Mouse (Mus musculus) kidney, postnatal 0 days (tissue): ENCODE results near the gene Gm3696. TPM values are rescaled to one million over a fixed set of nuclear protein-coding genes. Genes with fewer than 3 reads are reported as not detected.
"Not testable (repeated sequence)": the region's sequence is repeated elsewhere in the genome, so short reads cannot be mapped to it uniquely, and the experiment has no call there.

ENCODE experiments used
- ATAC-seq: fragments of 200-750 bp; cut with Nextera tagmentation; replicated peaks from 2 replicates; pipeline ENCODE4 v1.8.0; 2017; ENCODE audit warnings: low read depth, moderate number of reproducible peaks, moderate TSS enrichment, moderate library complexity; ENCODE audit not compliant: low FRiP score
- DNase-seq: peaks from one replicate; pipeline ENCODE4 v3.0.0-alpha.2; 2016; ENCODE audit warnings: low spot score
- H3K27ac ChIP-seq: fragments of 300-500 bp; sonication (generic); 2 replicates; pipeline ENCODE4 v1.5.1; 2014; ENCODE audit warnings: mild to moderate bottlenecking
- H3K27me3 ChIP-seq: fragments of 300-500 bp; sonication (generic); 2 replicates; pipeline ENCODE4 v1.6.1; 2014; ENCODE audit warnings: low read length, mixed read lengths; ENCODE audit not compliant: insufficient read depth
- H3K36me3 ChIP-seq: fragments of 300-500 bp; sonication (generic); 2 replicates; pipeline ENCODE4 v1.6.1; 2014; ENCODE audit warnings: low read length, mixed read lengths; ENCODE audit not compliant: insufficient read depth
- H3K4me1 ChIP-seq: fragments of 300-500 bp; sonication (generic); replicated peaks from 2 replicates; pipeline ENCODE4 v1.6.1; 2014; ENCODE audit warnings: antibody characterized with exemption, low read length, mixed read lengths; ENCODE audit not compliant: insufficient read depth
- H3K4me2 ChIP-seq: fragments of 300-500 bp; sonication (generic); 2 replicates; pipeline ENCODE4 v1.6.1; 2014; ENCODE audit warnings: mild to moderate bottlenecking, low read length, moderate library complexity, mixed read lengths
- H3K4me3 ChIP-seq: fragments of 300-500 bp; sonication (generic); replicated peaks from 2 replicates; pipeline ENCODE4 v1.5.1; 2014; ENCODE audit warnings: low read depth, low read length
- H3K9ac ChIP-seq: fragments of 300-500 bp; sonication (generic); 2 replicates; pipeline ENCODE4 v1.6.1; 2014; ENCODE audit warnings: low read depth, low read length
- H3K9me3 ChIP-seq: fragments of 300-500 bp; sonication (generic); replicated peaks from 2 replicates; pipeline ENCODE4 v1.6.1; 2016; ENCODE audit warnings: low read length, inconsistent platforms, mixed read lengths
- WGBS: fragments of 180-500 bp; shearing (Covaris S2); extraction: QIAGEN DNeasy Blood & Tissue Kit; methylation state at CpG from one replicate; pipeline ENCODE4 v1.1.7; 2014; 5-methylcytosine and 5-hydroxymethylcytosine counted together
- polyA plus RNA-seq: library from polyadenylated mRNA; unstranded; fragments of >200 nt; fragmentation: Nextera tagmentation; extraction: Ambion mirVana; gene quantifications from 2 replicates; pipeline ENCODE4 v1.2.1, GENCODE M21; 2015

Gene Gm3696
- polyA plus RNA-seq = 0.70 and 0.83 TPM in 2 replicates

GRCm38 (mm10) chr14:7100521-7100920 is at the start of gene Gm3696:
Gene Gm3696 (minus strand): TSS chr14:7100621.
- ATAC-seq, H3K27ac ChIP-seq, H3K9me3 ChIP-seq, H3K9ac ChIP-seq, H3K4me2 ChIP-seq, DNase-seq, H3K36me3 ChIP-seq, H3K27me3 ChIP-seq, H3K4me3 ChIP-seq, H3K4me1 ChIP-seq: not testable (repeated sequence)
- WGBS = 78% methylated on average over 1 of the region's 3 CpGs

DNA sequence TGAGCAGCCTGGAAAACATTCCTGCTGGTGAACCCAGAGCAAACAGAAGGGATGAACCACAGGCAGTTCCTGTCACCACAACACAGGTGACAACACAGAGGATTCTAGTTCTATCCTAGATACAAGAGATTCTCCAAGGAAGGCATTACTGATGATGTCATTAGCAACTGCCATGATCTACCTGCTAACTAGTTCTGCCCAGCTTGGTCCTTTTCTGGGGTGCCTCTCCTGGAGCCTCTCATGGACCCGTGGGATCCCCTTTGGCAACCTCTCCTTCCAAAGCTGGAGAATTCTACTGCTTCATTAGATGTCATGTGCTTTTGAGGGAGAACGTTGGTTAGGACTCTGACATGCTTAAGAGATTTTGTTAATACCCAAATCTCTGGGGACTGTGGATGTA is 24.9 kb upstream of the Gm3696 start, which contains the start of gene Gm6676:
Gm6676 (minus strand) TSS at position 101 of the 400 bp plus-strand sequence.
- not testable (repeated sequence) for H3K27ac ChIP-seq, H3K9me3 ChIP-seq, H3K4me3 ChIP-seq, H3K36me3 ChIP-seq, DNase-seq, H3K4me1 ChIP-seq, H3K4me2 ChIP-seq, ATAC-seq, H3K9ac ChIP-seq, H3K27me3 ChIP-seq
- WGBS = no CpG with 5 or more reads among the region's 2 CpGs

DNA sequence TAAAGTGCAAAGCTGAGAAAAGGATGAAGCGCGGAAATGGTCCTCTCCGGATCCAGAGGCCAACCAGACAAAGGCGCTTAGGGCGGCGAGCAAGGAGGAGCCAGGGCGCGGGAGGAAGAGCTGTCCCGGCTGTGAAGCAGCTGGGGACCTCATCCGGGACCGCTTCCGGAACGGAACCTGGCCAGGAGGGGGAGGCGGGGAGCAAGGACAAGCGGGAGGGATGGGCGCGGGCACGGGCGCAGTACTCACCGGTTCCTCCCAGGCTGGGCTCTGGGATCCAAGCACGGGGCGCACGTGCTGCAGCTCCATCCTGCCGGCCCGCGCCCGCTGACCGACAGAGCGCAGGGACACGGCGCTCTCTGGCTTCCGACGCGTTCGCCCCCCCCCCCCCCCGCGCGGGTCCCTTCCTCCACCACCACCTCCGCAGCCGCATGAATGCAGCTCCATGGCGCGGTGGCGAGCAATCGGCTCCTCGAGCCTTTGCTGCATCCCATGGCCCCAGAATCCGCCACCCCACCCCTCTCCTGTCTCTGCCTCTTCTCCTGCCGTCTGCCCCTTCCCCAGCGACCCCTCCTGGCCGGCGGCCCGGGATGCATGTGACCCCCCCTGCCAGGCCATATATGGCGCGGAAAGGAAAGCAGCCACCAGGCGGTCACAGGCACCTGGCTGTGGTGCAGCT is 4.8 kb upstream of the Gm3696 start:
- H3K9me3 ChIP-seq, H3K4me1 ChIP-seq, H3K27me3 ChIP-seq, H3K9ac ChIP-seq, H3K36me3 ChIP-seq: not testable (repeated sequence)
- 0% methylated on average over 7 of the region's 54 CpGs for WGBS
- Histone ChIP-seq H3K4me2 (peak overlapping the region; percentile 55), H3K4me3 (peak overlapping the region; percentile 30), H3K27ac (0 out of 2 replicates have a peak overlapping the region, but pooled peaks have one; percentile 19)
- ATAC-seq = 0 out of 2 replicates have a peak, but pooled peaks have one; percentile 13
- peak; percentile 22 for DNase-seq

GRCm38 (mm10) chr14:7044870-7045269 is 55.6 kb downstream of the Gm3696 start, which contains the start of gene Gm3685:
Gene Gm3685 (minus strand): TSS chr14:7044970.
- not testable (repeated sequence) for H3K27ac ChIP-seq, H3K27me3 ChIP-seq, DNase-seq, ATAC-seq, H3K9me3 ChIP-seq, H3K4me2 ChIP-seq, H3K9ac ChIP-seq, H3K4me3 ChIP-seq, H3K4me1 ChIP-seq, H3K36me3 ChIP-seq
- no CpG with 5 or more reads among the region's 2 CpGs for WGBS

Other genes starting within 250 kb of the Gm3696 start
- gene Gm3667, start 210.7 kb downstream of the Gm3696 start, polyA plus RNA-seq = 0.08 and 0.51 TPM in 2 replicates
- not detected in 2 replicates for gene Gm6356, start 126.8 kb downstream of the Gm3696 start, polyA plus RNA-seq
- gene Gm10406, start 73.2 kb downstream of the Gm3696 start, polyA plus RNA-seq = 0.34 and 0.42 TPM in 2 replicates
- not detected in 2 replicates for gene Gm3685, start 55.7 kb downstream of the Gm3696 start, polyA plus RNA-seq
- gene Gm6676, start 24.8 kb upstream of the Gm3696 start, polyA plus RNA-seq = not detected in 2 replicates
- 2.9 and 3.2 TPM in 2 replicates for gene Gm3512, start 73.9 kb upstream of the Gm3696 start, polyA plus RNA-seq
- gene Gm16434, start 93.9 kb upstream of the Gm3696 start, polyA plus RNA-seq = not detected in 2 replicates
- not detected in 2 replicates for gene Gm3727, start 164.1 kb upstream of the Gm3696 start, polyA plus RNA-seq
- gene Gm3739, start 214.4 kb upstream of the Gm3696 start, polyA plus RNA-seq = 0.41 and 0.54 TPM in 2 replicates
- not detected in 2 replicates for gene Gm5797, start 231.8 kb upstream of the Gm3696 start, polyA plus RNA-seq